Mouse (Mus musculus) macrophage (primary cell): ENCODE results near the gene Grm7. TPM values are rescaled to one million over a fixed set of nuclear protein-coding genes. Genes with fewer than 3 reads are reported as not detected.

ENCODE experiments used
- H3K27ac ChIP-seq: fragments of 350-480 bp; formaldehyde crosslinking; 2 replicates; pipeline ENCODE4 v1.9.0; 2021
- H3K36me3 ChIP-seq: fragments of 350-480 bp; formaldehyde crosslinking; 2 replicates; pipeline ENCODE4 v1.9.0; 2021; ENCODE audit errors: inconsistent target
- H3K4me3 ChIP-seq: fragments of 350-480 bp; formaldehyde crosslinking; 2 replicates; pipeline ENCODE4 v1.9.0; 2021; ENCODE audit errors: inconsistent target
- H3K79me2 ChIP-seq: fragments of 350-480 bp; formaldehyde crosslinking; 2 replicates; pipeline ENCODE4 v1.9.0; 2021; ENCODE audit errors: inconsistent target
- WGBS: methylation state at CpG from one replicate; pipeline ENCODE4 v1.1.7; 2026; ENCODE audit warnings: inconsistent platforms; ENCODE audit not compliant: missing documents; 5-methylcytosine and 5-hydroxymethylcytosine counted together
- polyA plus RNA-seq: library from polyadenylated mRNA; stranded (reverse); fragments of 250-400 nt; gene quantifications from 3 replicates; pipeline ENCODE4 v1.2.4, GENCODE M21; 2018; ENCODE audit warnings: inconsistent platforms

The Grm7 gene
- polyA plus RNA-seq, 1 experiment from 2014 or later, result not detected

DNA sequence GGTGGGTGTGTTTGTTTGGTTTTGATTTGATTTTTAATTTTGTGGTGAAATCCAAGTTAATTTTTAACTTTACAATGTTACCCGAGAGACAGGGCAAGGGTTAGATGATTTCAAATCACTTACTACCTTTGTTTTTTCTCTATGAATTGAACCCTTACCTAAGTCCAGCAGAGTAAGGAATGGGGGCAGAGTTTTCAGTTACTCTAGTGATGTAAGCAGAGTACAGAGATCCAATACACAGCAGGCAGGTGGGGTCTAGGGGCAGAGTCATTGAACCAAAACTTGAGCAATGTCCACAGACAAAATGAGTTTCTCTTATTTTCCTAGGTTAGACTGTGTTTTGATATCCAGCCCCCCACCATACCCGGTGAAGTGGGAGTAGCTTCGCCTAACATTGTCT lies 723.2 kb downstream of the Grm7 start:
- no peak overlapping the region for H3K27ac ChIP-seq
- WGBS, result 93% methylated on average over 3 of the region's 3 CpGs
- H3K4me3 ChIP-seq, result no peak overlapping the region
- H3K36me3 ChIP-seq, result no peaks in the 10 kb centered on the region
- H3K79me2 ChIP-seq, result no peaks in the 10 kb centered on the region

DNA sequence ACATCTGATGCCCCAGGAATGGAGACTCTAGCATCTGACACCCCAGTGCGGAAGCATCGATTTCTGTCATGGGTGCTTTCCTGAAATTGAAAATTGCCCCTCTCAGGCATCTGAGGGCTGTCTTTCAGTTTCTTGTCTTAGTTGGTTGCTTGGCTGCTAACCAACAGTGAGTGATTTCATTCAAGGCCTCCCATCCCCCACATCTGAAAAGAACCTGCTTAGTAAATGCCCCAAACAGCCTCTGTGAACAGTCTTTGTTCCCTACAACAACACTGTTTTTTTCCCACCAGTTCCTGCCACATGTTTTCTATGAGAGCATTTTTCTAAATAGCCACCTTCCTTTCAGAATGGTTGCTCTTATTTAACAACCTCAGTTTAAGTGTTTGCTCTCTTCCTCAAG lies 723.6 kb downstream of the Grm7 start:
- Histone ChIP-seq H3K4me3 (no peak overlapping the region), H3K27ac (no peak overlapping the region), H3K79me2 (no peaks in the 10 kb centered on the region), H3K36me3 (no peaks in the 10 kb centered on the region)
- WGBS, result 94% methylated on average over 2 of the region's 2 CpGs

- no peaks in the 10 kb centered on the region for H3K36me3 ChIP-seq
- 39% methylated on average over 4 of the region's 4 CpGs for WGBS
Observed at GRCm38 (mm10) chr6:111371581-111372349, 726.4 kb downstream of the Grm7 start.

GRCm38 (mm10) chr6:111372626-111373380 lies 727.4 kb downstream of the Grm7 start:
- no peak overlapping the region for H3K4me3 ChIP-seq
- 39% methylated on average over 11 of the region's 11 CpGs for WGBS

More at GRCm38 (mm10) chr6:111371581-111372349, 726.4 kb downstream of the Grm7 start:
- no peak overlapping the region for H3K4me3 ChIP-seq
- H3K27ac ChIP-seq, result no peak overlapping the region
- H3K79me2 ChIP-seq, result no peaks in the 10 kb centered on the region

GRCm38 (mm10) chr6:111380710-111381109 lies 735.3 kb downstream of the Grm7 start:
- 71% methylated on average over 2 of the region's 2 CpGs for WGBS
- Histone ChIP-seq H3K27ac (no peak overlapping the region), H3K79me2 (no peaks in the 10 kb centered on the region), H3K4me3 (no peak overlapping the region), H3K36me3 (no peaks in the 10 kb centered on the region)

More at GRCm38 (mm10) chr6:111372626-111373380, 727.4 kb downstream of the Grm7 start:
- Histone ChIP-seq H3K79me2 (no peaks in the 10 kb centered on the region), H3K36me3 (no peaks in the 10 kb centered on the region), H3K27ac (no peak overlapping the region)

DNA sequence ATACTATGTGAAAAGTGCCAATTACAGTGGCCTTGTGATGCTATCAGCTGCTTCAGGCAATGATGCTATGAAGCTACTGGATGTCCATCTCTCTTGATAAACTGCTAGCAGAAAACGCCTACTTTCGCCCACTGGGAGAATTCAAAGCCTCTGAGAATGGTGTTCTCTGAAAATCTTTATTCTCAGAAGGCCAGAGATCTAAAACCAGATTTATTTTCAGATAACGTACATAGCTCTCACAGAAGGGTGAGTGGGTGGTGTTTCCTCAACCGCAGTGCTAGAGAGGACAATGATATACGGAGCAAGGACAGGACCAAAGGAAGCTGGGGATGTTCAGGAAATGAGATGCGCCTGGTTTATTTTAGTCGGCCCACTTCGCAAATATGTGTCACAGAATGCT lies 763.4 kb downstream of the Grm7 start:
- no peak overlapping the region for H3K4me3 ChIP-seq
- WGBS, result 75% methylated on average over 8 of the region's 8 CpGs
- H3K79me2 ChIP-seq, result no peaks in the 10 kb centered on the region
- no peak overlapping the region for H3K27ac ChIP-seq
- no peaks in the 10 kb centered on the region for H3K36me3 ChIP-seq

DNA sequence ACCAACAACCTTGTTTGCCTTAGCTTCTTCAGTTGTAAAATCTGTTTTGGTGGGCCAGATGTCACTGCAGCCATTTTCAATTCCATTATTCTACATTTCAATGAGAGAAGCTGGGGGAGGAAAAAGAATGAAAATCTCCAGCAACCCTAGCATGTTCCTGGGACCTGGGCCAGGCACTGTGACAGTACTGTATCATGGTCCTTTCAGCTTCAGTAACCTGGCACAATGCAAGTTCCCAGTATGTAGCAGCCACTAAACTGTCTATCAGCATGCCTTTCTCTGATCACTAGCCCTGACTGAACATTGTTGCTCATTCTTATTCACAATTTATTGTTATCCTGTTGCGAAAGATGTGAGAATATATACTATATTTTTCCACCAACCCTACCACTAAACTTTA lies 779.4 kb downstream of the Grm7 start:
- no peak overlapping the region for H3K27ac ChIP-seq
- WGBS, result 90% methylated on average over 1 of the region's 1 CpGs
- no peaks in the 10 kb centered on the region for H3K36me3 ChIP-seq
- H3K79me2 ChIP-seq, result no peaks in the 10 kb centered on the region
- no peak overlapping the region for H3K4me3 ChIP-seq

DNA sequence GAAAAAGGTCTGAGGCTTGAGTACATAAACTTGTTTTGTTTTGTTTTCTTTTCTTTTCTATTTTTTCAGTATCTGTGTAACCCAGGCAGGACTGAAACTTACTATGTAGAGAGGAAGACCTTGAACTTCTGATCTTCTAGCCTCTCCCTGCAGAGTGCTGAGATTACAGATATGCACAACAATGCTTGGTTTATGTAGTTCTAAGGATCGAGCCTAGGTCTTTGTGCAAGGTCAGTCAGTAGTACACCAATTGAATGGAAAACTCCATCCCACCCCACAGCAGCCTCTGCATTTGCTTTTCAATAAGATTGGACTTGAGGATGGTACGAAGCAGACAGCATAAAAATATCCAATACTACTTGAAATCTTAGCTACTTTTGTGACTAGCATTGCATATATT lies 800.8 kb downstream of the Grm7 start:
- 52% methylated on average over 2 of the region's 2 CpGs for WGBS
- H3K36me3 ChIP-seq, result no peaks in the 10 kb centered on the region
- no peak overlapping the region for H3K27ac ChIP-seq
- no peak overlapping the region for H3K4me3 ChIP-seq
- H3K79me2 ChIP-seq, result no peaks in the 10 kb centered on the region

- Histone ChIP-seq H3K4me3 (no peak overlapping the region), H3K36me3 (no peaks in the 10 kb centered on the region), H3K79me2 (no peaks in the 10 kb centered on the region), H3K27ac (no peak overlapping the region)
Observed at GRCm38 (mm10) chr6:111447851-111448250, 802.5 kb downstream of the Grm7 start.

DNA sequence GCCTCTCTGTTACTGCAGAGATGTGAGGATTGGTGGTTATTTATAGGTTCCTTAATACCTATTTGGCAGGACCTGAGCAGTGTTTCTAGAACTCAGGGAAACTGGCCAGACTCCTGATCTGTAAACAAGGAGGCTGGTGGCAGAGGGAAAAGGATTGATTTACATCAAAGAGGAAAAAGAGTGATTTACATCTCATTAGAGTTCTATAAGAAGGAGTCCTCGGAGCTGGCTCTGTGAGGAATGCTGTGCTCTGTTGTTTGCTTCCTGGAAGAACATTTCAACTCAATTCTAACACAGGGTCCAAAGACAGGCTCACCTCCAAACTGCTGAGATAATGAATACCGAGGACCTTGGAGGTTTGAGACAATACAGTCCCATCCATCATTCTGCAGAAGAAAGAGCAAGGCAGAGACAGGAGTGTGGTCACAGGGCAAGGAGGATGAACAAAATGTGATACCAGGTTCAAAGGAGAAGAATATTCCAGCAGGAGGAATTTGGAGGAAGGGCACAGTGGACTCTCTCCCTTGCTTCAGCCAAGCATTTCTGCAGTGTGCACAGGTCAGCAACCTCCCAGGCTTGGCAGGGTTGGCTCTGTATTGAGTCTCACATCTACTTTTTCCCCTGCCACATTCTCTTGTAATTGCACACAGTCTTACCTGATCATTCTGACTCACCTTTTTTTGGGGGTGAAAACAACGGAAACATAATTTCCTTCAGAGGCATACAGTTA lies 803.8 kb downstream of the Grm7 start:
- no peak overlapping the region for H3K27ac ChIP-seq
- no peak overlapping the region for H3K4me3 ChIP-seq
- no peaks in the 10 kb centered on the region for H3K79me2 ChIP-seq
- H3K36me3 ChIP-seq, result no peaks in the 10 kb centered on the region
- 37% methylated on average over 3 of the region's 3 CpGs for WGBS

DNA sequence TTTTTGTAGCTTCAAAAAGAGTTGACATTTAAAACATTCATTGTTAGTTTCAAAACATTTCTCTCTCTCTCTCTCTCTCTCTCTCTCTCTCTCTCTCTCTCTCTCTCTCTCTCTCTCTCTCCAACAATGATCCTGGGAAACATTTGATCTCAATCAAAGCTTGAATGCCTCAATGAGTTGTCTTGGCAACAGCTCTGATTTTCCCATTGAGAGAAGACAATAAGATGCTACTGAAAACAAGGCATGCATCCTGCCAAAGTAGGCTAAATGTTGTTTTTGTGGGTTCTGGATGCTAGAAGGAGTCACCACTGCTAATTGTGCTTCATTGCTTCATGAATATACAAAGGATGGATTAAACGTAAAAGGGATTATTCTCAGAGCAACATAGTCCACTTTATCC lies 836.5 kb downstream of the Grm7 start:
- WGBS, result 41% methylated on average over 1 of the region's 1 CpGs
- no peak overlapping the region for H3K27ac ChIP-seq
- H3K79me2 ChIP-seq, result no peaks in the 10 kb centered on the region
- H3K36me3 ChIP-seq, result no peaks in the 10 kb centered on the region
- no peak overlapping the region for H3K4me3 ChIP-seq

DNA sequence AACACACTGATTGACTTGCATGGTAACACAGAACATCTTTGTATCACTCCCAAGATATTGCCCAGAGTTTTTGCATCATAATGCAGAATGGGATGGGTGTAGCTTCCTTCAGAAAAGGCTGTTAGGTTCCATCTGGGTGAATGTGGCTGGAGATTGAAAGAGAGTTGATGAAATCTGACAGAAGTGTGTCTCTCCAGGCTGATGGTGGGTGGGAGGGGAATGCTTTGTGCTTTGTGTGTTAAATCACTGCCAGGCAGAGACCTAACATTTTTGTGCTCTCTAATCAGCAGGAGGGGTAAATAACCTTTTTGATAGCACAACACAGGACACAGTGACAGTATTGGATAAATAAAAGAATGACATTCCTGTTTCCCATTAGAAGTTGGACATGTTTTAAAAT lies 840.7 kb downstream of the Grm7 start:
- H3K27ac ChIP-seq, result no peak overlapping the region
- H3K79me2 ChIP-seq, result no peaks in the 10 kb centered on the region
- no peak overlapping the region for H3K4me3 ChIP-seq
- H3K36me3 ChIP-seq, result no peaks in the 10 kb centered on the region

DNA sequence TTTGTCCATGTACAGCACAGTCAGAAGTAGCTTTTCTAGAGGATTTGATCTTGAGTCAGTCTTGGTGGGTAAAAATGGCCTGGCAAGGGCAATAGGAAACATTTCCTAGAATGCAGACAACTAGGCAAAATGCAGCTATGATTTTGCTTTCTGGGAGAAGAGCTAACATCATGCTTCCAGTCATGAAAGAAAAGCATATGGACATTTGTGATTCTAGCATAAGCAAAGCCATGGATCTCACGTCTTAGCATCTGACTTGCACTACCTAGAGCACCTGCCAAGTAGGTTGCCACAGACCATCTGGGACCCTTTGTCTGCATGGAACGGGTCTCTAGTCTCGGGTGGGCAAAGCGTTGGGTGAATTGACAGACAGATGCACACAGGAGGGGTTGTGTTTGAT lies 842.2 kb downstream of the Grm7 start:
- WGBS, result 81% methylated on average over 4 of the region's 4 CpGs
- Histone ChIP-seq H3K36me3 (no peaks in the 10 kb centered on the region), H3K4me3 (no peak overlapping the region), H3K27ac (no peak overlapping the region), H3K79me2 (no peaks in the 10 kb centered on the region)

GRCm38 (mm10) chr6:111492166-111492565 lies 846.8 kb downstream of the Grm7 start:
- Histone ChIP-seq H3K36me3 (no peaks in the 10 kb centered on the region), H3K4me3 (no peak overlapping the region), H3K27ac (no peak overlapping the region), H3K79me2 (no peaks in the 10 kb centered on the region)

- no peak overlapping the region for H3K27ac ChIP-seq
- no peaks in the 10 kb centered on the region for H3K79me2 ChIP-seq
- H3K36me3 ChIP-seq, result no peaks in the 10 kb centered on the region
- 80% methylated on average over 5 of the region's 5 CpGs for WGBS
- no peak overlapping the region for H3K4me3 ChIP-seq
Observed at GRCm38 (mm10) chr6:111499542-111499941, 854.2 kb downstream of the Grm7 start.
